Mouse (Mus musculus): ENCODE results near the gene Plcg2. TPM values are rescaled to one million over a fixed set of nuclear protein-coding genes. Genes with fewer than 3 reads are reported as not detected.

Gene Plcg2
- polyA plus RNA-seq, 1 experiment = not detected

DNA sequence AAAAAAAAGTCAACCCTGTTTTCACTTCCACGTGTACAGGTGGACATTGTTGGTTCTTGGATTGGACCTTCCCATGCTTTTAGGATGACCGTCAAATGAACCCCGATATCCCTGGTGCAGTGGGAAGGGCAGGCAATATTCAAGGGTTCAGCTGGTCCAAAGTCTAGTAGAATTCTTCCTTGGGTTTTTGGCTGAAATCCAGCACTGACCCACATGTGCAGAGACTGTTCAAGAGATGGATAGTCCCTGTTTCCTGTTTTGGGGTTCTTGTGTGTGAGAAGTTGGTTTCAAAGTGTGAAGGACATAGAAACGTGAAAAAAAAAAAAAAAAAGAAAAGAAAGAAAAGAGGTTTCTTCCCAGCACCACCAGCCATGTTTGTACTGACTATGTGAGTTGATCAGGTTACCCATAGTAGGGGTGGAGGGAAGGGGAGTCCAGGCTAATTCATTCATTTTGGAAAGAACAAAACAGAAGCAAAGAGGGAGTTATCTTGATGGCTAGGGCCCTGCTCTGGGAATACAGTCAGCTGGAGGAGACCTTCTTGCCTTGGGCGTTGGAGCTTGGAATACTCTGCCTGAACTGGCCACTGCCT is 2.2 kb downstream of the Plcg2 start:
- 79% methylated on average over 5 of the region's 5 CpGs for WGBS
- no peak for TF ChIP-seq CTCF (IDR thresholded peaks at IDR 0.05; ENCODE audit: insufficient read depth, low read depth, low read length)
- TF ChIP-seq POLR2A (IDR thresholded peaks at IDR 0.05; ENCODE audit: insufficient read depth, low read depth, low read length) = no peak
- no peak overlapping the region for H3K4me3 ChIP-seq (ENCODE audit: insufficient read depth, low read depth, low read length)
- no peak overlapping the region for H3K27ac ChIP-seq (ENCODE audit: insufficient read depth, low read depth, low read length)
- peaks cover 10% of the 10 kb centered on the region for H3K4me1 ChIP-seq (ENCODE audit: control insufficient read depth, insufficient read depth, low read length)

GRCm38 (mm10) chr8:117501323-117501722 is 3.2 kb downstream of the Plcg2 start:
- Histone ChIP-seq H3K27ac (ENCODE audit: insufficient read depth, low read depth, low read length) (no peak overlapping the region), H3K4me3 (ENCODE audit: insufficient read depth, low read depth, low read length) (no peak overlapping the region), H3K4me1 (ENCODE audit: control insufficient read depth, insufficient read depth, low read length) (peaks cover 10% of the 10 kb centered on the region)
- TF ChIP-seq CTCF (IDR thresholded peaks at IDR 0.05; ENCODE audit: insufficient read depth, low read depth, low read length) (no peak), POLR2A (IDR thresholded peaks at IDR 0.05; ENCODE audit: insufficient read depth, low read depth, low read length) (no peak)
- WGBS = 91% methylated on average over 6 of the region's 6 CpGs

GRCm38 (mm10) chr8:117503405-117504069 is 5.4 kb downstream of the Plcg2 start:
- WGBS = 63% methylated on average over 13 of the region's 13 CpGs
- TF ChIP-seq CTCF (IDR thresholded peaks at IDR 0.05; ENCODE audit: insufficient read depth, low read depth, low read length) = no peak
- no peak overlapping the region for H3K4me3 ChIP-seq (ENCODE audit: insufficient read depth, low read depth, low read length)

GRCm38 (mm10) chr8:117507703-117508102 is 9.6 kb downstream of the Plcg2 start:
- Histone ChIP-seq H3K4me3 (ENCODE audit: insufficient read depth, low read depth, low read length) (no peak overlapping the region), H3K27ac (ENCODE audit: insufficient read depth, low read depth, low read length) (no peak overlapping the region), H3K4me1 (ENCODE audit: control insufficient read depth, insufficient read depth, low read length) (no peaks in the 10 kb centered on the region)
- TF ChIP-seq CTCF (IDR thresholded peaks at IDR 0.05; ENCODE audit: insufficient read depth, low read depth, low read length) = no peak
- TF ChIP-seq POLR2A (IDR thresholded peaks at IDR 0.05; ENCODE audit: insufficient read depth, low read depth, low read length) = no peak
- 85% methylated on average over 8 of the region's 8 CpGs for WGBS

More at GRCm38 (mm10) chr8:117503405-117504069, 5.4 kb downstream of the Plcg2 start:
- H3K27ac ChIP-seq (ENCODE audit: insufficient read depth, low read depth, low read length) = no peak overlapping the region
- peaks cover 4% of the 10 kb centered on the region for H3K4me1 ChIP-seq (ENCODE audit: control insufficient read depth, insufficient read depth, low read length)

GRCm38 (mm10) chr8:117516876-117517565 is 18.9 kb downstream of the Plcg2 start:
- WGBS = 83% methylated on average over 14 of the region's 14 CpGs
- Histone ChIP-seq H3K4me3 (ENCODE audit: insufficient read depth, low read depth, low read length) (no peak overlapping the region), H3K27ac (ENCODE audit: insufficient read depth, low read depth, low read length) (no peak overlapping the region), H3K4me1 (ENCODE audit: control insufficient read depth, insufficient read depth, low read length) (no peaks in the 10 kb centered on the region)
- TF ChIP-seq POLR2A (IDR thresholded peaks at IDR 0.05; ENCODE audit: insufficient read depth, low read depth, low read length) = no peak
- TF ChIP-seq CTCF (IDR thresholded peaks at IDR 0.05; ENCODE audit: insufficient read depth, low read depth, low read length) = no peak

- 69% methylated on average over 9 of the region's 9 CpGs for WGBS
Measured at GRCm38 (mm10) chr8:117517861-117518260, 19.8 kb downstream of the Plcg2 start.

GRCm38 (mm10) chr8:117518873-117519272 is 20.8 kb downstream of the Plcg2 start:
- TF ChIP-seq CTCF (IDR thresholded peaks at IDR 0.05; ENCODE audit: insufficient read depth, low read depth, low read length) (no peak), POLR2A (IDR thresholded peaks at IDR 0.05; ENCODE audit: insufficient read depth, low read depth, low read length) (no peak)
- WGBS = 75% methylated on average over 4 of the region's 4 CpGs
- H3K4me1 ChIP-seq (ENCODE audit: control insufficient read depth, insufficient read depth, low read length) = no peaks in the 10 kb centered on the region
- no peak overlapping the region for H3K27ac ChIP-seq (ENCODE audit: insufficient read depth, low read depth, low read length)
- H3K4me3 ChIP-seq (ENCODE audit: insufficient read depth, low read depth, low read length) = no peak overlapping the region

More at GRCm38 (mm10) chr8:117517861-117518260, 19.8 kb downstream of the Plcg2 start:
- Histone ChIP-seq H3K4me1 (ENCODE audit: control insufficient read depth, insufficient read depth, low read length) (no peaks in the 10 kb centered on the region), H3K27ac (ENCODE audit: insufficient read depth, low read depth, low read length) (no peak overlapping the region), H3K4me3 (ENCODE audit: insufficient read depth, low read depth, low read length) (no peak overlapping the region)
- no peak for TF ChIP-seq CTCF (IDR thresholded peaks at IDR 0.05; ENCODE audit: insufficient read depth, low read depth, low read length)
- TF ChIP-seq POLR2A (IDR thresholded peaks at IDR 0.05; ENCODE audit: insufficient read depth, low read depth, low read length) = no peak

- no peak overlapping the region for H3K27ac ChIP-seq (ENCODE audit: insufficient read depth, low read depth, low read length)
- 57% methylated on average over 2 of the region's 2 CpGs for WGBS
- no peak overlapping the region for H3K4me3 ChIP-seq (ENCODE audit: insufficient read depth, low read depth, low read length)
- TF ChIP-seq CTCF (IDR thresholded peaks at IDR 0.05; ENCODE audit: insufficient read depth, low read depth, low read length) = no peak
- no peak for TF ChIP-seq POLR2A (IDR thresholded peaks at IDR 0.05; ENCODE audit: insufficient read depth, low read depth, low read length)
- H3K4me1 ChIP-seq (ENCODE audit: control insufficient read depth, insufficient read depth, low read length) = peaks cover 4% of the 10 kb centered on the region
Measured at GRCm38 (mm10) chr8:117526185-117526584, 28.1 kb downstream of the Plcg2 start.

GRCm38 (mm10) chr8:117527983-117528382 is 29.9 kb downstream of the Plcg2 start:
- Histone ChIP-seq H3K4me1 (ENCODE audit: control insufficient read depth, insufficient read depth, low read length) (peaks cover 4% of the 10 kb centered on the region), H3K4me3 (ENCODE audit: insufficient read depth, low read depth, low read length) (no peak overlapping the region), H3K27ac (ENCODE audit: insufficient read depth, low read depth, low read length) (no peak overlapping the region)
- TF ChIP-seq CTCF (IDR thresholded peaks at IDR 0.05; ENCODE audit: insufficient read depth, low read depth, low read length) = no peak
- WGBS = 71% methylated on average over 5 of the region's 5 CpGs

Measured in olfactory bulb, adult 2 months (tissue).